Mouse (Mus musculus) erythroblast, embryonic 14.5 days (primary cell): ENCODE measurements around the gene Foxo6. TPM values are rescaled to one million over a fixed set of nuclear protein-coding genes. Genes with fewer than 3 reads are reported as not detected.

ENCODE experiments used
- H3K27me3 ChIP-seq: 2 replicates; pipeline ENCODE4 v1.6.1; 2012; ENCODE audit warnings: inconsistent platforms; ENCODE audit not compliant: control insufficient read depth
- H3K36me3 ChIP-seq: 2 replicates; pipeline ENCODE4 v1.6.1; 2012; ENCODE audit warnings: mild to moderate bottlenecking, inconsistent platforms; ENCODE audit not compliant: control insufficient read depth
- H3K4me1 ChIP-seq: 2 replicates; pipeline ENCODE4 v1.6.1; 2012; ENCODE audit warnings: inconsistent platforms; ENCODE audit not compliant: control insufficient read depth
- H3K4me3 ChIP-seq: replicated peaks from 2 replicates; pipeline ENCODE3; 2012; ENCODE audit warnings: moderate library complexity, mild to moderate bottlenecking, inconsistent platforms
- H3K9me3 ChIP-seq: 2 replicates; pipeline ENCODE4 v1.6.1; 2012; ENCODE audit warnings: low read length, inconsistent platforms, mixed read lengths; ENCODE audit not compliant: control insufficient read depth
- GATA1 ChIP-seq: IDR thresholded peaks from 2 replicates; pipeline ENCODE4 v1.6.1; 2012; ENCODE audit warnings: low read length, inconsistent platforms, mixed read lengths
- TAL1 ChIP-seq: IDR thresholded peaks from 3 replicates; pipeline ENCODE4 v1.6.1; 2012; ENCODE audit warnings: low read length, inconsistent platforms, mixed read lengths
- polyA plus RNA-seq: library from polyadenylated mRNA; stranded (reverse); fragments of >175 nt; gene quantifications from 2 replicates; pipeline ENCODE4 v1.2.3, GENCODE M21; 2012

Foxo6 gene
- not detected in 2 replicates for polyA plus RNA-seq

GRCm38 (mm10) chr4:120287290-120288111 lies at the start of gene Foxo6:
Foxo6 (minus strand) TSS chr4:120287349.
- no peak for TF ChIP-seq TAL1
- H3K27me3 ChIP-seq = peaks cover 69% of the 10 kb centered on the region
- no peaks in the 10 kb centered on the region for H3K36me3 ChIP-seq
- peaks cover 15% of the 10 kb centered on the region for H3K4me1 ChIP-seq
- H3K9me3 ChIP-seq = peaks cover 8% of the 10 kb centered on the region
- H3K4me3 ChIP-seq = peak within 1 kb of the TSS; percentile 56

GRCm38 (mm10) chr4:120334316-120334715 lies 47.2 kb upstream of the Foxo6 start:
- no peaks in the 10 kb centered on the region for H3K9me3 ChIP-seq
- TF ChIP-seq TAL1 (no peak), GATA1 (no peak)
- H3K4me1 ChIP-seq = no peaks in the 10 kb centered on the region
- no peaks in the 10 kb centered on the region for H3K36me3 ChIP-seq
- H3K27me3 ChIP-seq = no peaks in the 10 kb centered on the region
- no peak overlapping the region for H3K4me3 ChIP-seq

GRCm38 (mm10) chr4:120332934-120333421 lies 45.8 kb upstream of the Foxo6 start:
- Histone ChIP-seq H3K4me3 (no peak overlapping the region), H3K27me3 (no peaks in the 10 kb centered on the region), H3K36me3 (no peaks in the 10 kb centered on the region), H3K4me1 (no peaks in the 10 kb centered on the region), H3K9me3 (no peaks in the 10 kb centered on the region)
- TF ChIP-seq TAL1 (no peak), GATA1 (no peak)

GRCm38 (mm10) chr4:120332405-120332933 lies 45.3 kb upstream of the Foxo6 start:
- TF ChIP-seq TAL1 (no peak), GATA1 (no peak)
- no peaks in the 10 kb centered on the region for H3K4me1 ChIP-seq
- H3K27me3 ChIP-seq = no peaks in the 10 kb centered on the region
- H3K9me3 ChIP-seq = no peaks in the 10 kb centered on the region
- H3K36me3 ChIP-seq = no peaks in the 10 kb centered on the region
- H3K4me3 ChIP-seq = no peak overlapping the region

- no peaks in the 10 kb centered on the region for H3K27me3 ChIP-seq
- H3K4me3 ChIP-seq = no peak overlapping the region
- no peaks in the 10 kb centered on the region for H3K4me1 ChIP-seq
- H3K9me3 ChIP-seq = no peaks in the 10 kb centered on the region
- H3K36me3 ChIP-seq = no peaks in the 10 kb centered on the region
- TF ChIP-seq GATA1 (no peak), TAL1 (no peak)
Observed at GRCm38 (mm10) chr4:120331992-120332391, 44.8 kb upstream of the Foxo6 start.

- TF ChIP-seq GATA1 (no peak), TAL1 (no peak)
- Histone ChIP-seq H3K4me3 (no peak overlapping the region), H3K4me1 (no peaks in the 10 kb centered on the region)
Observed at GRCm38 (mm10) chr4:120331541-120331940, 44.4 kb upstream of the Foxo6 start.

GRCm38 (mm10) chr4:120325748-120326147 lies 38.6 kb upstream of the Foxo6 start:
- Histone ChIP-seq H3K27me3 (no peaks in the 10 kb centered on the region; the same call in 1 of the 2 replicates), H3K36me3 (no peaks in the 10 kb centered on the region), H3K4me1 (no peaks in the 10 kb centered on the region), H3K9me3 (no peaks in the 10 kb centered on the region), H3K4me3 (no peak overlapping the region)
- no peak for TF ChIP-seq TAL1
- no peak for TF ChIP-seq GATA1

More at GRCm38 (mm10) chr4:120331541-120331940, 44.4 kb upstream of the Foxo6 start:
- H3K36me3 ChIP-seq = no peaks in the 10 kb centered on the region
- no peaks in the 10 kb centered on the region for H3K27me3 ChIP-seq
- H3K9me3 ChIP-seq = no peaks in the 10 kb centered on the region

GRCm38 (mm10) chr4:120325051-120325450 lies 37.9 kb upstream of the Foxo6 start:
- no peaks in the 10 kb centered on the region; the same call in 1 of the 2 replicates for H3K27me3 ChIP-seq
- H3K4me1 ChIP-seq = no peaks in the 10 kb centered on the region
- no peak overlapping the region for H3K4me3 ChIP-seq
- TF ChIP-seq GATA1 (no peak), TAL1 (no peak)
- no peaks in the 10 kb centered on the region for H3K9me3 ChIP-seq
- no peaks in the 10 kb centered on the region for H3K36me3 ChIP-seq

- H3K36me3 ChIP-seq = no peaks in the 10 kb centered on the region
- no peak for TF ChIP-seq GATA1
- TF ChIP-seq TAL1 = no peak
- no peak overlapping the region for H3K4me3 ChIP-seq
- H3K27me3 ChIP-seq = no peaks in the 10 kb centered on the region; the same call in 1 of the 2 replicates
- H3K9me3 ChIP-seq = no peaks in the 10 kb centered on the region
- no peaks in the 10 kb centered on the region for H3K4me1 ChIP-seq
Observed at GRCm38 (mm10) chr4:120323858-120324257, 36.7 kb upstream of the Foxo6 start.
